Mouse (Mus musculus) A20 (cell line): ENCODE measurements at regions not wholly inside any gene's neighbourhood (a gene's known extent, or its start where the extent isn't known, plus 50 kb on each side); places are given as distances from the start of the nearest gene placed in this dataset.

ENCODE experiments used
- DNase-seq: peaks from one replicate; pipeline ENCODE4 v3.0.0-alpha.2; 2011; ENCODE audit warnings: low read depth, low spot score

DNA sequence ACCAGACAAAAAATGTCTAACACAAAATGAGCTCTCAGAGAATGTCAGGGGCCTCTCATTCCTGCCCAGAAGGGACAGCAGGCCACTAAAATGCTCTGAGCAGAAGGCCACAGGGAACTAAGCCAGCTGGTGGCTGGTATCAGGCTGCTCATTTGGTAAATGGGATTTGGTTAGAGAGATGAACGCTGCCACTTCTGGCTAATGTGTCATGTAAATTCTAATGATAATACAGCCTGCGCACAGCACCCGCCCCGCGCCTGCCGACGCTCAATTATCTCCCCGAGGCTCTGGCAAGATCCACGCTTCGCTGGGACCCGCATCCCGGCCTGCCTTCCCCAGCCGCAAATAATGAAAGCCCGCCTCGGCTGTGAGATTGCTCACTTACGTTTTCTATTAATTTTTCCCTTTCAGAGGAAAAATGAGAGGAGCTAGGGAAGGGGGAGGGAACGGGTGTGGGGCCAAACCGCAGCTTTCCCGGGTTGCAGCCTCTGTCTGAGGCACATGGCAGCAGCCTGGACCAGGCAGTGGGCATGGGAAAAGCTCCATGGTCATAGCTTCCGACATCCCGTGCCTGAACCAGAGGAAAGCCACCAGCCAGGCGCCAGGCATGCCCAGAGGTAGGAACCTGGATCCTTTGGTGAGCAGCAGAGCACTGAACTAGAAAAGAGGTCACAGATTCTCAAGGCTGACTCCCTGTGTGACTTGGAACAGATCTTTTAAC lies 92.2 kb upstream of the Csf3r start:
- no peak for DNase-seq

GRCm38 (mm10) chr4:125936357-125936756 lies 88.0 kb upstream of the Csf3r start:
- DNase-seq: no peak

- no peak for DNase-seq
Measured at GRCm38 (mm10) chr4:125938186-125938585, 86.2 kb upstream of the Csf3r start.

DNA sequence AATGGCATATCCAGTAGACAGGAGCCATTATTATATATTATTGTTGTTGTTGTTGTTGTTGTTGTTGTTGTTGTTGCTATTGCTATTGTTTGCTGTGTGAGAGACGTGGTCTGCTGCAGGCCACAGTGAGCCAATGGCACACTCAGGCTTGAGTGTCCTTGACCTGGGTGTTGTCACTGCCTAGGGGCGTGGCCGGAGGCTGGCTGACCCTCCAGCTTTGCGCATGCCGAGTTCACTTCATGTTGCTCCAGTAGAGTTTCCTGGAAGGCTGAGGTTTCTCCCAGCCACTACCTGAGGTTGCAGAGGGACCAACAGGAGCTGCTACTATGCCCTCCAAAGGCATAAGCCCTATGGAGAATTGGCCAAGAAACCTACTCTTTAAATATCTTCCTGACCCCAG lies 83.1 kb upstream of the Csf3r start:
- no peak for DNase-seq

DNA sequence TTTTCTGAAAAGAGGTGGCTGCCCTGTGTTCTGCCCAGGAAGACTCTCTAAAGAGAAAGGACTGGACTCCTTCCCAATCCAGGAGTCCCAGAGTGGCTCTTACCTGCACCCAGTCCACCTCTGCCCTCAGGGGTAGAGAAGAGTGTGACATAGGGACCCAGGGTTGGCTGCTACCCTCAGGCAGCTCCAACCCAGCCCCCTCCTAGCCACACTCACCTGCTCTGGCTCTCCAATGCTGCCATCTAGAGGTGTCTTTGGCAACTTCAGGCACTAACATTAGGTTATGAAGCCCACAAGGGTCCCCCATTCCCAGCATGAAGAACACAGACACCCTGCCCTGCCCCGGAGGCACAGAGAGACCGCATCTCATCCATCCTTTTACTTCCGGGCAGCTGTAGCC lies 82.4 kb upstream of the Csf3r start:
- DNase-seq: peak; percentile 58

DNA sequence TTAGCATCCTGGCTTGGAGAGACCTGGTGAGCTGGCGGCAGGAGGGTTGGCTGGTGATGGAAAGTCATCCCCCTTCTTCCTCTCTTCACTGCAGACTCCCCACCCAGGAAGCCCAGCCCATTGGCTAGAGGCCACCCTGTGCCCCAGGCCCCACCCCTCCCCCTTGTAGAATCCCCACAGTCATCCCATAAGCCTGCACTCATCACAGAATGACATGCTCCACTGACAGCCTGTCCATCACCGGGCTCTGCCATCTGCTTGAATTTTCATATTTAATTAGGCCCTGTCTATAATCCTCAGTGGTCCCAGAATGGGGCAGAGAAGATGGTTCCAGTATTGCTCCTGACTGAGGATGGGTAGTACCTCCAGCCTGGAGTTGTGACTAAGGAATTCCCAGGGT lies 79.3 kb upstream of the Csf3r start:
- DNase-seq: no peak

GRCm38 (mm10) chr4:125959426-125959825 lies 64.9 kb upstream of the Csf3r start:
- no peak for DNase-seq

- no peak for DNase-seq
Measured at GRCm38 (mm10) chr4:125960704-125961279, 63.6 kb upstream of the Csf3r start.

DNA sequence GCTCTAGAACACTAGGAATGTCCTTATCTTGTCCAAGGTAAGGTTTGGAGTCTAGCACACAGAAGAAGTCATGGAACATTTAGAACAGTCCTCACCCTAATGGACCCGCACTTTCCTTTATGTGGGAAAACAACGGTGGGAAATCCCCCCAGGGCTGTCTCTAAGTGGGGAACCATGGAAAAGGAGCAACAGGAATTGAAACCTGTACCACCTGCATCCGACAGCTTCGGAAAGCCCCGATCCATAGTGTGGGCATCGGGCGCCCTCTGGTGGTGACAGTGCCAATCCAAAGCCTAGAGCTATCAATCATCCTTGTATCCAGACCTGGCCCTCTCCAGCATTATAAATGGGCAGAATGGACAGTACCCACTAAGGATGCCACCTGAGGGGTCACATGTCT lies 61.7 kb upstream of the Csf3r start:
- DNase-seq: peak; percentile 83
